Mouse (Mus musculus) megakaryocyte, embryonic 14.5 days (primary cell): ENCODE results near the gene N4bp1.

Experiments
- FLI1 ChIP-seq: IDR thresholded peaks from 2 replicates; pipeline ENCODE4 v1.6.1; 2012; ENCODE audit warnings: low read length, inconsistent platforms, mixed read lengths
- GATA1 ChIP-seq: IDR thresholded peaks from 3 replicates; pipeline ENCODE4 v1.6.1; 2012; ENCODE audit warnings: mixed read lengths, low read length, inconsistent platforms, borderline replicate concordance

- TF ChIP-seq FLI1 (no peak), GATA1 (no peak)
Observed at GRCm38 (mm10) chr8:86918093-86918492, 33.0 kb upstream of the N4bp1 start.
